Mouse (Mus musculus) heart, postnatal 0 days (tissue): ENCODE data around the gene Pwwp2b. TPM values are rescaled to one million over a fixed set of nuclear protein-coding genes. Genes with fewer than 3 reads are reported as not detected.

Experiments
- ATAC-seq: fragments of 200-750 bp; cut with Nextera tagmentation; 2 replicates; pipeline ENCODE4 v1.8.0; 2017; ENCODE audit warnings: low read depth, moderate number of reproducible peaks, moderate library complexity; ENCODE audit not compliant: insufficient read depth
- DNase-seq: peaks from one replicate; pipeline ENCODE4 v3.0.0-alpha.2; 2016; ENCODE audit warnings: low spot score
- H3K27ac ChIP-seq: fragments of 300-500 bp; sonication (generic); 2 replicates; pipeline ENCODE4 v1.5.1; 2014; ENCODE audit warnings: low read depth, mild to moderate bottlenecking
- H3K27me3 ChIP-seq: fragments of 300-500 bp; sonication (generic); 2 replicates; pipeline ENCODE4 v1.6.1; 2014; ENCODE audit warnings: low read length, mixed read lengths; ENCODE audit not compliant: control insufficient read depth, insufficient read depth
- H3K36me3 ChIP-seq: fragments of 300-500 bp; sonication (generic); replicated peaks from 2 replicates; pipeline ENCODE4 v1.6.1; 2014; ENCODE audit warnings: low read length, mixed read lengths; ENCODE audit not compliant: control insufficient read depth, insufficient read depth
- H3K4me1 ChIP-seq: fragments of 300-500 bp; sonication (generic); 2 replicates; pipeline ENCODE4 v1.6.1; 2014; ENCODE audit warnings: antibody characterized with exemption; ENCODE audit not compliant: control insufficient read depth, insufficient read depth
- H3K4me2 ChIP-seq: fragments of 300-500 bp; sonication (generic); 2 replicates; pipeline ENCODE4 v1.6.1; 2014; ENCODE audit warnings: low read depth, mild to moderate bottlenecking, low read length, moderate library complexity
- H3K4me3 ChIP-seq: fragments of 300-500 bp; sonication (generic); 2 replicates; pipeline ENCODE4 v1.5.1; 2014; ENCODE audit warnings: low read depth, low read length
- H3K9ac ChIP-seq: fragments of 300-500 bp; sonication (generic); replicated peaks from 2 replicates; pipeline ENCODE4 v1.6.1; 2014; ENCODE audit warnings: low read depth, low read length, mixed read lengths
- H3K9me3 ChIP-seq: fragments of 300-500 bp; sonication (generic); replicated peaks from 2 replicates; pipeline ENCODE4 v1.6.1; 2016; ENCODE audit warnings: low read length; ENCODE audit not compliant: control insufficient read depth
- CTCF ChIP-seq: IDR thresholded peaks from 2 replicates; pipeline ENCODE4 v1.5.1; 2016; ENCODE audit warnings: antibody characterized with exemption, control low read depth, low read depth
- EP300 ChIP-seq: IDR thresholded peaks from 2 replicates; pipeline ENCODE4 v1.6.1; 2016; ENCODE audit warnings: antibody characterized with exemption, low read depth
- WGBS: fragments of 180-500 bp; shearing (Covaris S2); extraction: QIAGEN DNeasy Blood & Tissue Kit; methylation state at CpG from one replicate; pipeline ENCODE4 v1.1.7; 2014; 5-methylcytosine and 5-hydroxymethylcytosine counted together
- polyA plus RNA-seq: library from polyadenylated mRNA; unstranded; fragments of >200 nt; fragmentation: Nextera tagmentation; extraction: Ambion mirVana; gene quantifications from 2 replicates; pipeline ENCODE4 v1.2.1, GENCODE M21; 2015
- total RNA-seq: library from RNA; depleted of rRNA; stranded (reverse); fragments of >200 nt; gene quantifications from 2 replicates; pipeline ENCODE4 v1.2.3, GENCODE M21; 2014; ENCODE audit warnings: low replicate concordance

Gene Pwwp2b
- total and polyA plus RNA-seq, 2 experiments from 2014 or later = 7.4 to 9.4 TPM

DNA sequence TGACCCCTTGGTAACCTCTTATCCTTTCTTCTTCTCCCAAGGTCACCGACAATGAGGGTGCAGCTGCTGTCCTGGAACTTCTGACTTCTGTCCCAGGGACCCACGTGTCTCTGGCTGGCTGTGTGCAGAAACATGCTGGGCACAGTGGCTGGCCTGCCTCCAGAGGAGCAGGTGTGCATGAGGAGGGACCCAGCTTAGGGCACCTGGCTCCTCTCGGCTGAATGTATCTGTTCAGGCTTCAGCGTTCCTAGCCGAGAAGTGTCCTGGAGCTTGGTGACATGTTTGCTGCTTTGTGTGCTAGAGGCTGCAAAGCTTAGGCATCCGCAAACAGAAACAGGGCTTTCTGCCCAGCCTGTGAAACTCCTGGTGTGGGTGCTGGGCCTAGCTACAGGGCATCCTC lies 18.1 kb downstream of the Pwwp2b start:
- no peak overlapping the region for H3K9ac ChIP-seq
- WGBS = 35% methylated on average over 6 of the region's 6 CpGs
- DNase-seq = no peak

DNA sequence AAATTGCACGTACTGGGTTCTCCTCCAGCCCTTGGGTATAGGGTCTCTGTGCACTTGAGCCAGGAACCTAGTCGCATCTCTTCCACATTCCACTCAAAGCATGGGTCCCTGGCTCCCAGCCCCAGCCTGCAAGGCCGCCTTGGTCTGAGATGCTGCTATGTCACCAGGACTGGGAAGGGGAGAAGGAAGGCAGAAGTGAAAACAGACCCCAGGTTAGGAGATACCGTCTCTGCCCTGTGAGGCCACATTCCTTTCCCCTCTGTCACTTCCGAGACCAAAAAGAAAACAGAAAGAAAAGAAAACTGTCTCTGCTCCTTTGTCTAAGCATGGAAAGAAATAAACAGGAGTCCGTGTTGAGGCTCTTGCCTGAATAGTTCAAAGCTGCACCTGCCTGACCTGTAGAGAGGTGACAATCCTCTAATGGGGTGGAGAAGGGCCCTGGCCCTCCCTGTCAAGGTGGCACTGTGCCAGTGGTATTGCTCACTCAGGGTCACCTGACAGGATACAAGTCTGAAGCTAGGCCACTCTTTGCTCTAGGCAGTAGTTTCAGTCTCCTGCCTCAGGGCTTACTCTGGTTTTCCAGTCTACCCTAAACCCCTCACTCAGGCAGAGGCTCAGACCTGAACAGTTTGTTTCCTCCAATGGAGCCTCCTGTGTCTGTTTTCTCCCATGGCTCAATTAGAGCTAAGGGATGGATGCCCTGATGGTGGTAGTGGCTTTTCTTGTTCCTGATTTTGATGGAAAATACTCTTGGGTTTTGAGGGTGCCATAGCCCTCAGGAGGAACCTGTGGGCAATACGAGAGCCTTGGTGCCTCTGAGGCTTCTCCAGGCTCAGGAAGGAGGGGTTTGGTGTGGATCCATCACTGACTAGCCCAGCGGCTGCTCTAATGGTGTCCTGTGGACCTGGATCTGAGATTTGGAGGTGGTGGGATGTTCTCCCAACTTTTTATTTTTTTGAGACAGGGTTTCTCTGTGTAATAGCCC lies 18.9 kb downstream of the Pwwp2b start:
- peaks cover 38% of the 10 kb centered on the region for H3K4me1 ChIP-seq
- H3K4me3 ChIP-seq = no peak overlapping the region
- no peak overlapping the region for H3K4me2 ChIP-seq
- 50% methylated on average over 8 of the region's 8 CpGs for WGBS
- H3K9me3 ChIP-seq = no peaks in the 10 kb centered on the region
- H3K9ac ChIP-seq = no peak overlapping the region
- H3K27me3 ChIP-seq = no peaks in the 10 kb centered on the region
- peaks cover 15% of the 10 kb centered on the region; the same call in 1 of the 2 replicates for H3K36me3 ChIP-seq
- peak overlapping the region; percentile 41 for H3K27ac ChIP-seq
- ATAC-seq (peak; percentile 19; the same call in 1 of the 2 replicates), DNase-seq (no peak)
- TF ChIP-seq EP300 (no peak), CTCF (no peak)

More for the DNA sequence above, 18.1 kb downstream of the Pwwp2b start:
- no peaks in the 10 kb centered on the region for H3K27me3 ChIP-seq
- H3K4me1 ChIP-seq = peaks cover 31% of the 10 kb centered on the region
- H3K27ac ChIP-seq = peak overlapping the region; percentile 41
- TF ChIP-seq EP300 (no peak), CTCF (no peak)
- H3K4me3 ChIP-seq = no peak overlapping the region
- ATAC-seq = 0 out of 2 replicates have a peak, but pooled peaks have one; percentile 4
- no peaks in the 10 kb centered on the region for H3K9me3 ChIP-seq
- H3K36me3 ChIP-seq = peaks cover 15% of the 10 kb centered on the region; the same call in 1 of the 2 replicates
- H3K4me2 ChIP-seq = no peak overlapping the region

DNA sequence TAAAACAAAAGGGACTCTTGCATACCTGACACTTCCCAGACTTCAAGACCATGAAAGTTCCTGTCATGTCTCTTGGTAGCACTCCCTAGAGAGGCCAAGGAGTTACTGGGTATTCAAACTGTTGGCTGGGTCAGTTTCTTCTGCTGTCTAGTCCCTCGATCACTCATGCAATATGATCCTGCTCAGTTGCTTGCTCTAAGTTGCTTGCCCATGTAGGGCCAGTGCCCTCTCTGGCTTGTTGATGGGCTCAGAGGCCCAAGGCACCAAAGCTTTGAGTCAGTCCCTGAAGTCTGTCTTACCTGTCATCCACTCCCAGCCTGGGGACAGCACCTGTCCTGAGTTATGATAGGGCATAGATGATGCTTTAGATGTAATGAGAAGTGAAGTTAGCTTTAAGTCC lies 22.5 kb downstream of the Pwwp2b start:
- WGBS = 68% methylated on average over 1 of the region's 1 CpGs
- TF ChIP-seq CTCF (no peak), EP300 (no peak)
- H3K36me3 ChIP-seq = peaks cover 15% of the 10 kb centered on the region; the same call in 1 of the 2 replicates

DNA sequence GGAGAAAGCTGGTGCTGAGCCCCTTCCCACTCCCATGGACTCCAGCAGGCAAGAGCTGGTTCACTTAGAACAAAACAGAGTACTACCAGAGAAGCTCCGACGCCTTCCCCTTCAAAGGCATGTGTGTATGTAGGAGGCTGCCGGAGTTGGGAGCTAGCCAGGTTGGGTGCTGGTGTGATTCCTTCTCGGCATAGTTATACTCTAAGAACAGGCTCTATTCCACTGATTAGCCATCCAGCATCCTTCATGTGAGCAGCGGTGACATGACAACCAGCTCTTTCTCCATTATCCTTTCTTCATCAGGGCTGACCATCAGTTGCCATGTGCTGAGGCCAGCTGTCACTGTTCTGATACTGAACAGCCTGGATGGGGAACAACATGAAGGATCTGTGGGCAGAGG lies 23.6 kb downstream of the Pwwp2b start:
- Histone ChIP-seq H3K4me1 (peaks cover 31% of the 10 kb centered on the region), H3K9ac (no peak overlapping the region), H3K4me3 (no peak overlapping the region), H3K27me3 (no peaks in the 10 kb centered on the region), H3K27ac (0 out of 2 replicates have a peak overlapping the region, but pooled peaks have one; percentile 26), H3K9me3 (no peaks in the 10 kb centered on the region), H3K36me3 (peaks cover 15% of the 10 kb centered on the region; the same call in 1 of the 2 replicates), H3K4me2 (no peak overlapping the region)
- no peak for ATAC-seq
- 25% methylated on average over 5 of the region's 5 CpGs for WGBS
- DNase-seq = no peak
- no peak for TF ChIP-seq EP300

More for the DNA sequence above, 22.5 kb downstream of the Pwwp2b start:
- Histone ChIP-seq H3K9ac (no peak overlapping the region), H3K4me1 (peaks cover 43% of the 10 kb centered on the region), H3K27ac (no peak overlapping the region), H3K4me3 (no peak overlapping the region), H3K4me2 (no peak overlapping the region), H3K9me3 (no peaks in the 10 kb centered on the region), H3K27me3 (no peaks in the 10 kb centered on the region)
- ATAC-seq (no peak), DNase-seq (no peak)

DNA sequence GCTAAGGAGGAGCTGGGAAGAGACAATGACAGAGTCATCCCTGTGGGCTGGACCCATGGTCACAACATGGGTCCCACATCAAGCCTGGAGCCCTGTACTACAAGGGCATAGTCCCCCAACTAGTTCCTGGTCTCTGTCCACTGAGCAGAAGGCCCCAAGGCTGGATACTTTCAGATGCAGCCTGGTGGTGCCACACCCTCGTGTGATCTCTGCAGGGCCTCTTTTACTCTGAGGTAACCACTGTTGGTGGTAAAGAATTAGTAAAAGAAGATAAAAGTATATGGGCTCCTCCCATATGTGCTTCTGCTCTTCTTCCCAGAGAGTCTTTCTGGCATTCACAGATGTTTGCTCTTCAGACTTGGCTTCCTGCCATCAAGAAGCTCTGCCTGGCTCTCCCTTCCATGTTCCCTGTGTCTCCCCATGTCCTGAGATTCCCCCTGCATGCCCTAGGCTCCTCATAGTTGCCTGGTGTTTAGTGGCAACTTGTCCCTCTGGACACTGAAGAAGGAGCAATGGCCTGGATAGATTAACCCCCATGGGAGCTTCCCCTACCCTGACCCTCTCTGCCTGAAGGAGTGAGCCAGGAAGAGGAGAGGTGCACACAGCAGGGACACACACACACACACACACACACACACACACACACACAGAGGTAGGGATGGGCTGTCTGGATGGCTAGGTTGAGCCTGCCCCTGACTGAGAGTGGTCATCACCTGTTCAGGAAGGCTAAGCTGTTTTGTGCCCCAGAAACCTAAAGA lies 24.5 kb downstream of the Pwwp2b start:
- Histone ChIP-seq H3K9me3 (no peaks in the 10 kb centered on the region), H3K9ac (no peak overlapping the region; the same call in 1 of the 2 replicates), H3K36me3 (peaks cover 14% of the 10 kb centered on the region; the same call in 1 of the 2 replicates), H3K27me3 (no peaks in the 10 kb centered on the region), H3K27ac (peak overlapping the region; percentile 85), H3K4me1 (peaks cover 30% of the 10 kb centered on the region), H3K4me2 (no peak overlapping the region; the same call in 1 of the 2 replicates), H3K4me3 (no peak overlapping the region)
- no peak for TF ChIP-seq EP300
- TF ChIP-seq CTCF = no peak
- 6% methylated on average over 1 of the region's 1 CpGs for WGBS
- DNase-seq (no peak), ATAC-seq (peak; percentile 17)
